Mouse (Mus musculus) embryonic fibroblast, embryonic 13.5 days (primary cell): Measurements from ENCODE around the gene Tmem126a. TPM values are rescaled to one million over a fixed set of nuclear protein-coding genes. Genes with fewer than 3 reads are reported as not detected.

Source experiments
- H3K27ac ChIP-seq: 2 replicates; pipeline ENCODE4 v1.5.1; 2012; ENCODE audit warnings: low read length, control low read depth, inconsistent platforms; ENCODE audit not compliant: insufficient read depth
- H3K4me1 ChIP-seq: 2 replicates; pipeline ENCODE4 v1.6.1; 2011; ENCODE audit warnings: low read length; ENCODE audit not compliant: control insufficient read depth, insufficient read depth
- H3K4me3 ChIP-seq: 2 replicates; pipeline ENCODE4 v1.5.1; 2011; ENCODE audit warnings: mild to moderate bottlenecking, control low read depth, low read length; ENCODE audit not compliant: insufficient read depth
- CTCF ChIP-seq: IDR thresholded peaks from 2 replicates; pipeline ENCODE4 v1.5.1; 2011; ENCODE audit warnings: mild to moderate bottlenecking, control low read depth, low read length, moderate library complexity, borderline replicate concordance; ENCODE audit not compliant: insufficient read depth
- POLR2A ChIP-seq: IDR thresholded peaks from 2 replicates; pipeline ENCODE4 v1.6.1; 2011; ENCODE audit warnings: low read depth, mild to moderate bottlenecking, control low read depth, low read length, moderate library complexity
- polyA plus RNA-seq: library from polyadenylated mRNA; stranded (reverse); fragments of >200 nt; gene quantifications from 2 replicates; pipeline ENCODE4 v1.2.4, GENCODE M21; 2011; ENCODE audit warnings: low read depth; ENCODE audit not compliant: missing spikeins, insufficient read length

The Tmem126a gene
- 79.9 and 89.8 TPM in 2 replicates for polyA plus RNA-seq

DNA sequence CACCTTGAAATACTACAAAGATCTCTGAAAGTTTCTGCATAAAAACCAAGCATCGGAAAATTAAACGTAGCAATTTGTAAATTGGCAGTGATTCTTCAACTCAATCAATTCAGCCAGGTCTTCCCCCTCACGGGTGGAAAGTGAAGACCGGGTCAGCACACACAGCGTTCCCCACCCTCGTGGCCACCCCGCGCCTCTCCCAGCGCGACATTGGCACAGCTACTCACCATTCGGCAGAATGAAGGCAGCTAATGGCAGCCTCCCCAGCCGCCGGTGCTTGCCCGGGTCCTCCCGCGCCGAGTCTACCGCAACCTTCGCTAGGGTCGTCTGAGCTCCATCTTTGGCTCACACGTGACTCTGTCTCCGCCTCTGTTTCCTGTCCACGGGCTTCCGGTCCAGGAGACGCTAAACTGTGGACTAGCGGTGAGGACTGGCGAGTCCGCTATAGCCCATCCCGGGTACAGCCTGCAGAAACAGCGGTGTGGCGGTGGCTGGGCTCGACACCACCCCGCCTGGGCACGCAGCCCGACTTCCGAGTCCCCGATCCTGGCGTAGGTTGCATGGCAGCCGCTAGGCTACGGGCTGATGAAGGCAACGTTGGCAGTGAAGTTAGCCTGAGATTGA is at the start of gene Tmem126a:
Gene Tmem126a (minus strand): TSS at position 385 of the 624 bp plus-strand sequence.
- H3K4me1 ChIP-seq, result no peaks in the 10 kb centered on the region; the same call in 1 of the 2 replicates
- TF ChIP-seq CTCF (peak; percentile 6; the same call in 1 of the 2 replicates), POLR2A (peak; percentile 96)
- H3K27ac ChIP-seq, result peak within 1 kb of the TSS; percentile 97
- peak within 1 kb of the TSS; percentile 94 for H3K4me3 ChIP-seq

GRCm38 (mm10) chr7:90482607-90483006 is 25.6 kb upstream of the Tmem126a start:
- H3K27ac ChIP-seq, result no peak overlapping the region
- TF ChIP-seq POLR2A (no peak), CTCF (no peak)
- H3K4me1 ChIP-seq, result no peaks in the 10 kb centered on the region
- no peak overlapping the region for H3K4me3 ChIP-seq

GRCm38 (mm10) chr7:90476313-90477245 is 19.6 kb upstream of the Tmem126a start, which contains the start of gene Dlg2:
Dlg2 (plus strand) TSS chr7:90476672.
- H3K27ac ChIP-seq, result no peak within 1 kb of the TSS
- TF ChIP-seq POLR2A (no peak), CTCF (no peak)
- H3K4me3 ChIP-seq, result peak within 1 kb of the TSS; percentile 78
- H3K4me1 ChIP-seq, result peaks cover 5% of the 10 kb centered on the region; the same call in 1 of the 2 replicates

DNA sequence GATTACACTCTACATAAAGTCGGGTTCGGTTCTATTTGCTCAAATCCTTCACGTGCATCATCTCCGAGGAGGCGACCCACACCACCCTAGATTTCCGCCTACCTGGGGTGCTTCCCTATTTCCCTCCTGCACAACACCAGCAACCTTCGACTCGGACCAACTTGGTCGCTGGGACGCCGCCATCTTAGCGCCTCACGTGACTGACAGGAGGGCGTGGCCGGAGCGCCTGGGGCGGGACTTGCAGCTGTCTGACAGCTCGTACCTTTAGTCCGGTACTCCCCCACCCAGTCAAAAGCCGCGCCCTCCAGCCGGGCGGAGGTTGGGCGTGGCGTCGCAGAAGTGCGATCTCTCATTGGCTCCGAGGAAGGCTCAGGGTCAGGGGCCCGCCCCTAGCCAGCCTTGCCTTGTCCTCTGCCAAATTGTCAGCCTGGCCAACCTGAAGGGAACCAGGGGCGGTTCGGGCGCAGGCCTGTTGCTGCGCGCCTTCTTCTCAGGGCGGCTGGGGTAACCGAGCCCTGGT is 18.8 kb upstream of the Tmem126a start, which contains the start of gene Tmem126b:
Gene Tmem126b (minus strand): TSS at position 209 of the 520 bp plus-strand sequence.
- Histone ChIP-seq H3K4me3 (peak within 1 kb of the TSS; percentile 78), H3K4me1 (peaks cover 5% of the 10 kb centered on the region; the same call in 1 of the 2 replicates)
- TF ChIP-seq CTCF, result no peak
- TF ChIP-seq POLR2A, result peak; percentile 91

DNA sequence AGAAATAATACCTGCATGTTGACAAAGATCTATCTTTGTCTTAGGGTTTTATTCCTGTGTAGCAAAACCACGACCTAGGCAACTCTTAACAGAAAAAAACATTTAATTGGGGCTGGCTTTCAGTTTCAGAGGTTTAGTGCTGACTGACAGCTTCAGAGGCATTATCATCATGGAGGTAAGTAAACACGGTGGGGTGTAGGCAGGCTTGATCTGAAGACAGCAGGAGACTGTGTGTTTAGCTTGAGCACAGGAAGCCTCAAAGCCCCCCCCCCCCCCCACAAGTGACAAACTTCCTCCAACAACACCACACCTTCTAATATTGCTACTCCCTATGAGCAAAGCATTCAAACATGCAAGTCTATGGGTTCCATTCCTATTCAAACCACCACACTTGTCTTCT is 16.5 kb upstream of the Tmem126a start:
- H3K4me3 ChIP-seq, result no peak overlapping the region
- H3K27ac ChIP-seq, result no peak overlapping the region
- TF ChIP-seq CTCF (no peak), POLR2A (no peak)
- peaks cover 5% of the 10 kb centered on the region; the same call in 1 of the 2 replicates for H3K4me1 ChIP-seq

More for the DNA sequence above, 18.8 kb upstream of the Tmem126a start, which contains the start of gene Tmem126b:
- no peak within 1 kb of the TSS for H3K27ac ChIP-seq

GRCm38 (mm10) chr7:90461441-90461840 is 4.4 kb upstream of the Tmem126a start:
- Histone ChIP-seq H3K27ac (no peak overlapping the region), H3K4me3 (no peak overlapping the region), H3K4me1 (no peaks in the 10 kb centered on the region; the same call in 1 of the 2 replicates)
- no peak for TF ChIP-seq CTCF
- TF ChIP-seq POLR2A, result no peak

DNA sequence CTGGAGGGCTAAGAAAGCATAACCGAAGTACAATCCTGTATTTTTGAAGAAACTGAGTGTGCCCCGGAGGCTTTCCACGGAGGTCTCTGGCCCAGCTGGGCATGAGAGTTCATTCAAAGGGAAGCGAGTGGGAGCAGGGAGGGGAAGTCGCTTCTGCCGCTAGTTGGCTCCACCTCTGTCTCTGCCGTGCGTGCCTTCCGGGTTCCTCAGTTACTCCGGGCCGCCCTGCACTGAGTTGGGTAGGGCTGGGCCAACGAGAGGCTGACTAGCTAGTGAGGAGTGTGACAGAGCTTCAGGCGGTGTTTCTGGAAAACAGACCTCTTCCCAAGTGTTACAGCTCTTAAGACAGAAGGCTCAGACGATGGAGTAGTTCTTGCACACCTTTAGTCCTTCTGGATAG is 3.9 kb upstream of the Tmem126a start:
- TF ChIP-seq POLR2A (no peak), CTCF (no peak)
- no peaks in the 10 kb centered on the region; the same call in 1 of the 2 replicates for H3K4me1 ChIP-seq
- no peak overlapping the region for H3K4me3 ChIP-seq
- H3K27ac ChIP-seq, result no peak overlapping the region

GRCm38 (mm10) chr7:90460330-90460729 is 3.3 kb upstream of the Tmem126a start:
- no peak for TF ChIP-seq CTCF
- no peak overlapping the region for H3K4me3 ChIP-seq
- H3K4me1 ChIP-seq, result no peaks in the 10 kb centered on the region; the same call in 1 of the 2 replicates
- no peak overlapping the region for H3K27ac ChIP-seq

GRCm38 (mm10) chr7:90457517-90457916 is 488 bp upstream of the Tmem126a start:
- no peak for TF ChIP-seq CTCF
- no peak for TF ChIP-seq POLR2A
- H3K4me3 ChIP-seq, result peak overlapping the region; percentile 94
- H3K4me1 ChIP-seq, result no peaks in the 10 kb centered on the region; the same call in 1 of the 2 replicates
- H3K27ac ChIP-seq, result peak overlapping the region; percentile 97
